Mouse (Mus musculus) midbrain, embryonic 11.5 days (tissue): ENCODE data around the gene Man1a. TPM values are rescaled to one million over a fixed set of nuclear protein-coding genes. Genes with fewer than 3 reads are reported as not detected.

Source experiments
- ATAC-seq: fragments of 200-750 bp; cut with Nextera tagmentation; 2 replicates; pipeline ENCODE4 v1.8.0; 2017; ENCODE audit warnings: moderate TSS enrichment, moderate library complexity; ENCODE audit not compliant: low FRiP score
- DNase-seq: peaks from one replicate; pipeline ENCODE4 v3.0.0; 2015; ENCODE audit warnings: low spot score; ENCODE audit errors: missing footprints
- H3K27ac ChIP-seq: fragments of 300-500 bp; sonication (generic); 2 replicates; pipeline ENCODE4 v1.5.1; 2014; ENCODE audit warnings: low read depth, low read length
- H3K27me3 ChIP-seq: fragments of 300-500 bp; sonication (generic); 2 replicates; pipeline ENCODE4 v1.6.1; 2014; ENCODE audit warnings: mild to moderate bottlenecking, low read length, moderate library complexity, mixed read lengths; ENCODE audit not compliant: control insufficient read depth, insufficient read depth
- H3K36me3 ChIP-seq: fragments of 300-500 bp; sonication (generic); 2 replicates; pipeline ENCODE4 v1.6.1; 2014; ENCODE audit warnings: mild to moderate bottlenecking, low read length, moderate library complexity, mixed read lengths; ENCODE audit not compliant: control insufficient read depth, insufficient read depth
- H3K4me1 ChIP-seq: fragments of 300-500 bp; sonication (generic); 2 replicates; pipeline ENCODE4 v1.6.1; 2014; ENCODE audit warnings: low read length; ENCODE audit not compliant: control insufficient read depth, insufficient read depth
- H3K4me2 ChIP-seq: fragments of 300-500 bp; sonication (generic); 2 replicates; pipeline ENCODE4 v1.6.1; 2014; ENCODE audit warnings: mild to moderate bottlenecking, moderate library complexity
- H3K4me3 ChIP-seq: fragments of 300-500 bp; sonication (generic); 2 replicates; pipeline ENCODE4 v1.5.1; 2014; ENCODE audit warnings: low read depth, low read length
- H3K9ac ChIP-seq: fragments of 300-500 bp; sonication (generic); 2 replicates; pipeline ENCODE4 v1.6.1; 2014; ENCODE audit warnings: low read length
- H3K9me3 ChIP-seq: fragments of 300-500 bp; sonication (generic); 2 replicates; pipeline ENCODE4 v1.6.1; 2016; ENCODE audit warnings: low read length; ENCODE audit not compliant: control insufficient read depth
- WGBS: fragments of 180-500 bp; shearing (Covaris S2); extraction: QIAGEN DNeasy Blood & Tissue Kit; methylation state at CpG from one replicate; pipeline ENCODE4 v1.1.7; 2014; 5-methylcytosine and 5-hydroxymethylcytosine counted together
- polyA plus RNA-seq: library from polyadenylated mRNA; unstranded; fragments of >200 nt; fragmentation: Nextera tagmentation; extraction: Ambion mirVana; gene quantifications from 2 replicates; pipeline ENCODE4 v1.2.1, GENCODE M21; 2014

Gene Man1a
- polyA plus RNA-seq, 1 experiment from 2014 or later: 1.7 TPM

DNA sequence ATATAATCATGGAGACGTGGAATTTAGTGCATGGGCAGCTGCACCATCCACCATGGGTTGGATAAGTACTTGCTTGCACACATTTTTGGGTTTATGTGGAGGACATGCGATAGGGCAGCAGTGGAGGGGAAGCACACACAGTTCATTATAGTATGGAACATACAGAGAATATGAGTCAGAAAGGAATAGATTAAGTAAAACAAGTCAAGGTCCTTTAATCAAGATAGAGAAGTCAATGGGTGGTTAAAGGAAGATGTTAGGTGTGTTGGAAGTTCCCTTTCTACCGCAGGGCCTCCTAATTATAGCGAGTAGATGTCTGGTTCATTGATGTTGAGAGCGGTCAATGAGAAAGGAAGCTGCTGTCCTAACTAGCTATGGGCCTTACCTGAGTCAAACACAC lies 91.5 kb downstream of the Man1a start:
- Histone ChIP-seq H3K9ac (no peak overlapping the region), H3K4me1 (no peaks in the 10 kb centered on the region), H3K4me2 (no peak overlapping the region), H3K9me3 (no peaks in the 10 kb centered on the region), H3K4me3 (no peak overlapping the region), H3K27me3 (no peaks in the 10 kb centered on the region), H3K27ac (no peak overlapping the region), H3K36me3 (no peaks in the 10 kb centered on the region)
- ATAC-seq: no peak
- DNase-seq: no peak
- 89% methylated on average over 5 of the region's 5 CpGs for WGBS

DNA sequence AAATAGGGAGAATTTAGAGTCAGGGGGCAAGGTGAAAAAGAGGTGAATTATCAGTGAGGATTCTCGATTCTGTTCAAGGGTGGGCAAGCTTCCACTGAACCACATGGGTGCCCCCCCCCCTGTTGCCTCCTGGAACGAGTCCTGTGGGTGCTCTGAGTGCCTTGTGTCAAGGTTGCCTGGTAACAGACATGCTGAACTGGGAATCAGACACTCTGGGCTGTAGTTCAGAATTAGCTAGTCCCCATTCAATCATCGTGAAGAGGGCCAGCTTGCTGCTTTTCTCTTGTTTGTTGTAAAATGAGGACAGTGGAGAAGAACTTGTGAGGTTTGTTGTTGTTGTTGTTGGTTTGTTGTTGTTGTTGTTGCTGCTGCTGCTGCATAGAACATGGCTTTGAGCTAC lies 92.3 kb downstream of the Man1a start:
- Histone ChIP-seq H3K9ac (no peak overlapping the region), H3K27me3 (no peaks in the 10 kb centered on the region), H3K4me2 (no peak overlapping the region), H3K27ac (no peak overlapping the region), H3K36me3 (no peaks in the 10 kb centered on the region), H3K9me3 (no peaks in the 10 kb centered on the region), H3K4me3 (no peak overlapping the region), H3K4me1 (no peaks in the 10 kb centered on the region)
- DNase-seq: no peak
- ATAC-seq: no peak
- 50% methylated on average over 3 of the region's 3 CpGs for WGBS

DNA sequence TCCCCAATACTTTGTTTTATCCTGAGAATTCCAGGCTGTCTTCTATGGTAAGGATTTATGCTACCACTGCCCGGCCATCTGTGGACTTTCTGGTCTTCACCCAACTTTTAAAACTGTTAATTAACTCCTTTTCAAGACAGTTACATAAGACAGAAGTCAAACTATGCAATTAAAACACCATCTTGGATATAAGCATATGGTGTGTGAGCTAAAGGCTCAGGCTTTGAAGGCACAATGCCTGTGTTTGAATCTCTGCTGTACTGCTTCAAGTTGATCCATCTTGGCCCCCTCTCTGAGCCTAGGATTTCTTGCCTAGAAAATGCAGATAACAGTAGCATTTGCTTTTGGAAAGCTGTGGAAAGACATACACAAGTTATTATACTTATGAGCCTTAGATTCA lies 97.8 kb downstream of the Man1a start:
- no peak for ATAC-seq
- WGBS: 85% methylated on average over 1 of the region's 1 CpGs

DNA sequence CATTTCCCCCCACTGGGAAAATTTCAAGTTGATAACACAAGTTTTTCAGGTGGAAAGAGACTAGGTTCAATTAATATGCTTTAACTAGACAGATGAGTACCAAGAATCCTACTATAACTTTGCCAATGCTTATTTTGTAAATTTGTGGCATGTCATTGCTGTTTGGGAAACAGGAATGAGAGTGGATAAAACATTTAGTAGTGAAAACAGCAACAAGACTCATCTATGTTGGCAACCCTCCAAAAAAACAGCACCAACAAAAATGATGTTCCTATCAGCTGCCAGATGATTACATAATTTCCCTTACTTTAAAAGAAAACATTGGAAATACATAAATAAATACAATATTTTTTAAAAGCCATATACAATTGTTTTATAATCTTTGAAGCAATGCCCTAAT lies 102.2 kb downstream of the Man1a start:
- ATAC-seq: no peak
- Histone ChIP-seq H3K27me3 (no peaks in the 10 kb centered on the region), H3K27ac (no peak overlapping the region), H3K4me1 (no peaks in the 10 kb centered on the region), H3K9me3 (no peaks in the 10 kb centered on the region), H3K9ac (no peak overlapping the region), H3K4me2 (no peak overlapping the region), H3K4me3 (no peak overlapping the region), H3K36me3 (no peaks in the 10 kb centered on the region)
- no peak for DNase-seq

More for the DNA sequence above, 97.8 kb downstream of the Man1a start:
- Histone ChIP-seq H3K36me3 (no peaks in the 10 kb centered on the region), H3K9me3 (no peaks in the 10 kb centered on the region), H3K4me2 (no peak overlapping the region), H3K27me3 (no peaks in the 10 kb centered on the region), H3K4me1 (no peaks in the 10 kb centered on the region), H3K9ac (no peak overlapping the region), H3K4me3 (no peak overlapping the region), H3K27ac (no peak overlapping the region)
- no peak for DNase-seq

DNA sequence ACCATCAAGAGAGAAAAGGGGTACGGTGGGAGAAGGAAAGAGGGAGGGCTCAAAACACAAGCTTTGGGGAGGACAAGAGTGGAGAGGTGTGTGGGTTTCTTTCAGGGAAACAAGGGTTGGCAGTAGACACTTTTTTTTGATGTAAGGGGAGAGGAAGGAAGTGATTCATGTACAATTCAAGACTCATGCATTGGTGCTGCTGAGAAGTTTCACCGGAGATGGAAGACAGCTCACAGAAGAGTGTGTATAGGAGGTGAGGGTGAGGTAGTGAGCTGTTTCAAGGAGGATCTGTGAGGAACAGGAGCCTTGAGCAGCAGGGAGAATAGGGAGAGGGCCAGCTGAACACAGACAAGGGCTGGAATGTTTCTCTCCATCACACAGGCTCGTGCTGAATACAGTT lies 116.7 kb downstream of the Man1a start:
- 83% methylated on average over 3 of the region's 3 CpGs for WGBS
- Histone ChIP-seq H3K36me3 (no peaks in the 10 kb centered on the region), H3K27ac (no peak overlapping the region), H3K4me3 (no peak overlapping the region), H3K4me2 (no peak overlapping the region), H3K9me3 (no peaks in the 10 kb centered on the region), H3K4me1 (no peaks in the 10 kb centered on the region), H3K9ac (no peak overlapping the region), H3K27me3 (no peaks in the 10 kb centered on the region)
- DNase-seq: no peak
- ATAC-seq: no peak

DNA sequence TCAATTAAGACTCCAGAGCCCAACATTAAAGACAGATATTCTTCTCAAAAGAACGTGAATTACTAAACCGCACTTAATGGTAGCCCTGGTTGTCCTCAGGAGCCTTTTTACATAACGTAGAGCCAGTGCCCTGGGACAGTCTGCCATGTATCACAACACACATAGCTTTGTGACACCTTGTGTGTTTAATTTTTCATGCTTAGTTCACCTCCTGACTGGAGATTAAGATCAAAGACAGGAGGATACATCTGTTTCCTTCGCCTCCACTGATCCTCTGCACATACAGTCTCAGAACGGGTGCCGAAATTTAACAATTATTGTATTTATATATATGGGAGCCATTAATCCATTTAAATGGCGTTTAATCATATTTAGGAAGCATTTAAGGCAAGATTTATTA lies 134.8 kb downstream of the Man1a start:
- no peak overlapping the region for H3K4me3 ChIP-seq
- H3K27me3 ChIP-seq: no peaks in the 10 kb centered on the region
- no peaks in the 10 kb centered on the region for H3K9me3 ChIP-seq
- DNase-seq (no peak), ATAC-seq (no peak)
- H3K36me3 ChIP-seq: no peaks in the 10 kb centered on the region
- WGBS: 88% methylated on average over 7 of the region's 7 CpGs
- no peak overlapping the region for H3K4me2 ChIP-seq
- H3K27ac ChIP-seq: no peak overlapping the region
- no peaks in the 10 kb centered on the region for H3K4me1 ChIP-seq
- H3K9ac ChIP-seq: no peak overlapping the region

DNA sequence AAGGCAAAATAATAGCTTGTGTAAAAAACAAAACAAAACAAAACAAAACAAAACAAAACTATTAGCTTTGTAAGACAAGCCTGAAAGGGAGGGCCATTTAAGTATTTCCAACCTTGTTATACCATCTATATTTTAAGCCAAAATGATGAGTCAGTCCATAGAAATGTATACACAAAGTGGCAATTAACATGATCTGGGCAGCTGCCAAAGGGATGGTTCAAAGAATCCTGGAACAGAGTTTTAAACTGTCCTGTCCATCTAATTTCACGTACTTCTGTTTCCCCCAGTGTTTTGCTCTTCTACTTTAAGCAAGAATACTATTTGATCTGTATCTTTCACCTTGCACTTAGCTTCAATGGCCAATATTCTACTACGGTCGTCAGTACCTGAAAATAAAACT lies 138.2 kb downstream of the Man1a start:
- Histone ChIP-seq H3K27me3 (no peaks in the 10 kb centered on the region), H3K4me2 (no peak overlapping the region), H3K9me3 (no peaks in the 10 kb centered on the region), H3K36me3 (no peaks in the 10 kb centered on the region), H3K4me1 (no peaks in the 10 kb centered on the region), H3K9ac (no peak overlapping the region), H3K4me3 (no peak overlapping the region), H3K27ac (no peak overlapping the region)
- DNase-seq: no peak
- 89% methylated on average over 3 of the region's 3 CpGs for WGBS
- ATAC-seq: no peak

DNA sequence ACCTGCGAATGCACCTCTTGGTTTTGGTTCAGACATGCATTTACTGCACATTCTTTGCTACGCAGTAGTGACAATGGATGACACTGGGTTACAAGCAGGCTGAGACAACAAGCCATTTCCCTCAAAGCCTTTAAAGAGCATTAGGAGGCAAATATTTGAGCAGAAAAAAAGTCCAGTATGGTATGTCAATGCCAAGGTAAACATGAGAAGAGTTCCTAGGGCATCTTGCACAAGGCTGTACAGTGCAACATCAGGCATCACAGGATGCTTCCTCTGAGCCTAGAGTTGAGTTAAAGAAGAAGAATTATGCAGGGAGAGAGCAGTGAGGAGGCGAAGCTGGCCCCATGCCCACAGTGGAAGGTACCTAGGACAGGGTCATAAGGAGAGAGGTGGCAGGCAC lies 140.3 kb downstream of the Man1a start:
- H3K27ac ChIP-seq: no peak overlapping the region
- no peak overlapping the region for H3K9ac ChIP-seq
- DNase-seq (no peak), ATAC-seq (no peak)
- H3K9me3 ChIP-seq: no peaks in the 10 kb centered on the region
- H3K36me3 ChIP-seq: no peaks in the 10 kb centered on the region
- H3K4me1 ChIP-seq: no peaks in the 10 kb centered on the region
- H3K27me3 ChIP-seq: no peaks in the 10 kb centered on the region
- no peak overlapping the region for H3K4me3 ChIP-seq
- no peak overlapping the region for H3K4me2 ChIP-seq
- 90% methylated on average over 3 of the region's 3 CpGs for WGBS

DNA sequence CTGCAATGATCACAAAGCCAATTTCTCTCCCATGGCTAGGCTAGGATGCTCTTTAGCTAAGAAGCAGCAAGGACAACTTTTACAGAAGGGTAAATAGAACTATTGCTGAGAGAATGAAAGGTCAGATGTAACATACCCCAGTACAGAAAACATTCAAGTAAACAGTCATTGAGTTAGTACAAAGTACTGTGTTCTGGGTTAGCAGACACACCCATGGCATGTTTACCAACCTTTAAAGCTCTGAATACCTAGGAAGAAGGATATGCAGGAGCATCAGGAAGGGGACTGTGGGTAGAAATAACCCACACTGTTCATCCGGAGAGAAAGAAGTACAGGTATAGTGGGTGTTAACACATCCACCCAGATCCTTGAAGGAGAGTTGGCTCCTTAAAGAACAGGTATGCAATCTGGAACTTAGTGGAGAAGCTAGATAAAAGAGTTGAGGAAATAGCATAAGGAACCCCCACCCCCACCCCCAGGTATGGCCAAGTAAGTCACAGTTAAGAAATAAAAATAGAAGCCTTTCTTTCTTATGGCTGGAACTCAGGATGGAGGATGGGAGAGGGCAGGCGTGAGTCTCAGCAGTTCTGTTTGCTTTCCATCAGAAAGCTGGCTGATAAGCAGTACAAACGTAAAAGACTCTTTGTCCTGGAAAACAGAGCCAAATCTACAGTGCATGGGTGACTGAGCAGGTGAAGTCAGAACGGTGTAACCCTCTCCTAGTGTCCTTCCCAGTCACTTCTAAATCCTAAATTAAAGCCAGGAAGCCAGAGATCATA lies 146.5 kb downstream of the Man1a start:
- no peaks in the 10 kb centered on the region for H3K9me3 ChIP-seq
- no peak overlapping the region for H3K4me2 ChIP-seq
- 52% methylated on average over 4 of the region's 4 CpGs for WGBS
- DNase-seq: no peak
- H3K27me3 ChIP-seq: no peaks in the 10 kb centered on the region
- H3K9ac ChIP-seq: no peak overlapping the region
- no peak for ATAC-seq
- no peaks in the 10 kb centered on the region for H3K36me3 ChIP-seq
- no peak overlapping the region for H3K4me3 ChIP-seq
- H3K4me1 ChIP-seq: no peaks in the 10 kb centered on the region
- no peak overlapping the region for H3K27ac ChIP-seq
